Mouse (Mus musculus) left cerebral cortex, adult 11 months (tissue): ENCODE results near the gene Ugt1a9.
"Not testable (repeated sequence)": the region's sequence is repeated elsewhere in the genome, so short reads cannot be mapped to it uniquely, and the experiment has no call there.

Source experiments
- DNase-seq: peaks from one replicate; pipeline ENCODE4 v3.0.0; 2022; ENCODE audit warnings: low spot score

Ugt1a9 gene

GRCm38 (mm10) chr1:88220336-88220735, 149.7 kb downstream of the Ugt1a9 start:
- DNase-seq = no peak

GRCm38 (mm10) chr1:88222216-88222615, 151.6 kb downstream of the Ugt1a9 start:
- no peak for DNase-seq

GRCm38 (mm10) chr1:88223011-88223515, 152.5 kb downstream of the Ugt1a9 start:
- DNase-seq = not testable (repeated sequence)

GRCm38 (mm10) chr1:88223591-88223990, 153.0 kb downstream of the Ugt1a9 start:
- no peak for DNase-seq

- no peak for DNase-seq
Measured at GRCm38 (mm10) chr1:88224029-88224776, 153.6 kb downstream of the Ugt1a9 start.

- not testable (repeated sequence) for DNase-seq
Measured at GRCm38 (mm10) chr1:88225301-88225700, 154.7 kb downstream of the Ugt1a9 start.

- no peak for DNase-seq
Measured at GRCm38 (mm10) chr1:88225741-88226140, 155.1 kb downstream of the Ugt1a9 start.

- DNase-seq = no peak
Measured at GRCm38 (mm10) chr1:88226670-88227379, 156.2 kb downstream of the Ugt1a9 start, which contains the start of gene Mroh2a. Mroh2a (plus strand) TSS chr1:88226986.

GRCm38 (mm10) chr1:88227482-88227881, 156.9 kb downstream of the Ugt1a9 start:
- DNase-seq = no peak

GRCm38 (mm10) chr1:88228121-88228520, 157.5 kb downstream of the Ugt1a9 start:
- DNase-seq = no peak

GRCm38 (mm10) chr1:88229566-88229965, 159.0 kb downstream of the Ugt1a9 start:
- no peak for DNase-seq

GRCm38 (mm10) chr1:88229986-88230385, 159.4 kb downstream of the Ugt1a9 start:
- no peak for DNase-seq

- no peak for DNase-seq
Measured at GRCm38 (mm10) chr1:88230421-88230820, 159.8 kb downstream of the Ugt1a9 start.

GRCm38 (mm10) chr1:88230981-88231802, 160.6 kb downstream of the Ugt1a9 start:
- no peak for DNase-seq

- no peak for DNase-seq
Measured at GRCm38 (mm10) chr1:88231803-88232499, 161.4 kb downstream of the Ugt1a9 start.

- no peak for DNase-seq
Measured at GRCm38 (mm10) chr1:88232664-88233380, 162.2 kb downstream of the Ugt1a9 start.

- DNase-seq = no peak
Measured at GRCm38 (mm10) chr1:88233421-88234247, 163.0 kb downstream of the Ugt1a9 start.

GRCm38 (mm10) chr1:88234248-88234610, 163.6 kb downstream of the Ugt1a9 start:
- DNase-seq = no peak

- no peak for DNase-seq
Measured at GRCm38 (mm10) chr1:88234646-88235045, 164.0 kb downstream of the Ugt1a9 start.
